ENCODE assay signal across 18 mouse cellular contexts in genomic region chr16:91347491-91348263, GRCm38 (mm10). TPM values are rescaled to one million over a fixed set of nuclear protein-coding genes. Genes with fewer than 3 reads are reported as not detected.
DNase-seq lines count a peak whose midpoint lies in the region; ATAC-seq and TF ChIP-seq lines count a peak whose summit lies in the region.
"Had no signal": no experiment of that assay in that cellular context is flagged by ENCODE, and none has a peak within 500 bp of the region (broad histone marks: within the 10 kb centered on the region; RNA-seq: fewer than 3 reads in every experiment).

No protein-coding gene starts in this region.

- DNase-seq in left cerebral cortex, adult 2 months (ENCODE audit: extremely low spot score in 1 of 2, low spot score in 2 of 2) = no peak
- DNase-seq in left cerebral cortex, adult 18-20 months (ENCODE audit: low spot score in 2 of 2) = no peak
- no peak for DNase-seq in MEL (ENCODE audit: low read depth, low spot score)
- peak; percentile 55 for DNase-seq in midbrain, embryonic 14.5 days
- no peak for DNase-seq in stomach, postnatal 0 days (ENCODE audit: low spot score)
- DNase-seq in kidney, postnatal 25 days = no peak
- DNase-seq: cerebellum, adult 9-11 months; heart, postnatal 4 days; right cerebral cortex, postnatal 4 days had no signal

- H3K4me2 ChIP-seq in midbrain, embryonic 14.5 days (ENCODE audit: low read length) = peak overlapping the region; percentile 25
- H3K4me2 ChIP-seq in forebrain, embryonic 15.5 days (replicated peaks) = no peak overlapping the region
- H3K4me2 ChIP-seq in stomach, postnatal 0 days (replicated peaks; ENCODE audit: low read depth) = no peak overlapping the region
- H3K4me2 ChIP-seq: heart, embryonic 11.5 days; liver, embryonic 11.5 days had no signal

- ATAC-seq in granulocyte monocyte progenitor cell, adult 5-6 weeks (replicated peaks; ENCODE audit: poor library complexity, severe bottlenecking) = peak; percentile 49
- no peak for ATAC-seq in midbrain, embryonic 14.5 days (ENCODE audit: low FRiP score, low TSS enrichment)
- no peak for ATAC-seq in forebrain, embryonic 15.5 days (replicated peaks)
- ATAC-seq in stomach, postnatal 0 days (ENCODE audit: low FRiP score, low TSS enrichment) = no peak
- ATAC-seq: CD4-positive, CD25-positive, alpha-beta regulatory T cell, adult 4 months; lung, postnatal 0 days had no signal

- 50% methylated on average over 20 of the region's 20 CpGs for WGBS in midbrain, embryonic 14.5 days
- 57% methylated on average over 20 of the region's 20 CpGs for WGBS in forebrain, embryonic 15.5 days
- 54% methylated on average over 20 of the region's 20 CpGs for WGBS in stomach, postnatal 0 days

- H3K27ac ChIP-seq in left cerebral cortex, adult 2 months = no peak overlapping the region; the same call in 1 of the 2 replicates
- no peak overlapping the region for H3K27ac ChIP-seq in MEL (ENCODE audit: control insufficient read depth, low read depth, low read length)
- no peak overlapping the region for H3K27ac ChIP-seq in midbrain, embryonic 14.5 days (replicated peaks; ENCODE audit: low read depth, low read length)
- no peak overlapping the region for H3K27ac ChIP-seq in forebrain, embryonic 15.5 days (replicated peaks)
- no peak overlapping the region for H3K27ac ChIP-seq in stomach, postnatal 0 days (replicated peaks)

- H3K27me3 ChIP-seq in MEL (ENCODE audit: control insufficient read depth in 1 of 2, insufficient read depth in 2 of 2, low read length in 2 of 2) = no peaks in the 10 kb centered on the region
- H3K27me3 ChIP-seq in midbrain, embryonic 14.5 days (ENCODE audit: control insufficient read depth, insufficient read depth, low read length) = peaks cover 21% of the 10 kb centered on the region
- H3K27me3 ChIP-seq in forebrain, embryonic 15.5 days = peaks cover 15% of the 10 kb centered on the region
- no peaks in the 10 kb centered on the region for H3K27me3 ChIP-seq in stomach, postnatal 0 days (ENCODE audit: control insufficient read depth, insufficient read depth, low read length)

- no peaks in the 10 kb centered on the region; the same call in 1 of the 2 replicates for H3K79me2 ChIP-seq in MEL (ENCODE audit: control insufficient read depth, insufficient read depth, low read length, poor library complexity)

- H3K9me3 ChIP-seq in MEL (replicated peaks; ENCODE audit: insufficient read depth, low read length) = no peaks in the 10 kb centered on the region
- no peaks in the 10 kb centered on the region for H3K9me3 ChIP-seq in midbrain, embryonic 14.5 days (ENCODE audit: control insufficient read depth, low read length)
- no peaks in the 10 kb centered on the region for H3K9me3 ChIP-seq in forebrain, embryonic 15.5 days
- H3K9me3 ChIP-seq in stomach, postnatal 0 days (ENCODE audit: control insufficient read depth, low read length) = no peaks in the 10 kb centered on the region

- TF ChIP-seq POLR2A in MEL (IDR thresholded peaks at IDR 0.05; ENCODE audit: control insufficient read depth in 1 of 2, insufficient read depth in 1 of 2, low read depth in 1 of 2, low read length in 2 of 2, poor library complexity in 1 of 2) = no peak

- H3K4me1 ChIP-seq in MEL (ENCODE audit: control insufficient read depth in 1 of 2, insufficient read depth in 2 of 2, low read length in 2 of 2) = peaks cover 3 to 4% of the 10 kb centered on the region in 2 experiments; a peak in 3 of 4 replicates
- H3K4me1 ChIP-seq in midbrain, embryonic 14.5 days (ENCODE audit: control insufficient read depth, insufficient read depth, low read length) = peaks cover 8% of the 10 kb centered on the region
- 0 out of 2 replicates have a peak, but pooled peaks cover 10% of the 10 kb centered on the region for H3K4me1 ChIP-seq in forebrain, embryonic 15.5 days
- no peaks in the 10 kb centered on the region for H3K4me1 ChIP-seq in stomach, postnatal 0 days (replicated peaks; ENCODE audit: control insufficient read depth, insufficient read depth)

- peaks cover 0 to 8% of the 10 kb centered on the region in 2 experiments; a peak in 2 of 4 replicates for H3K36me3 ChIP-seq in MEL (ENCODE audit: control insufficient read depth in 1 of 2, insufficient read depth in 2 of 2, low read length in 2 of 2)
- H3K36me3 ChIP-seq in midbrain, embryonic 14.5 days (ENCODE audit: control insufficient read depth, insufficient read depth, low read length) = no peaks in the 10 kb centered on the region
- H3K36me3 ChIP-seq in forebrain, embryonic 15.5 days = no peaks in the 10 kb centered on the region
- H3K36me3 ChIP-seq in stomach, postnatal 0 days (ENCODE audit: control insufficient read depth, insufficient read depth, low read length) = no peaks in the 10 kb centered on the region

- no peak overlapping the region for H3K9ac ChIP-seq in MEL (ENCODE audit: control insufficient read depth, low read depth, low read length, poor library complexity, severe bottlenecking)
- H3K9ac ChIP-seq in midbrain, embryonic 14.5 days (replicated peaks; ENCODE audit: low read length) = no peak overlapping the region; the same call in 1 of the 2 replicates
- H3K9ac ChIP-seq in forebrain, embryonic 15.5 days (replicated peaks) = no peak overlapping the region
- H3K9ac ChIP-seq in stomach, postnatal 0 days (ENCODE audit: low read length) = no peak overlapping the region

- TF ChIP-seq CTCF in left cerebral cortex, adult 2 months (IDR thresholded peaks at IDR 0.05) = no peak
- TF ChIP-seq CTCF in MEL (IDR thresholded peaks at IDR 0.05 in 2 of 3, conservative IDR thresholded peaks at IDR 0.05 in 1 of 3; ENCODE audit: control insufficient read depth in 1 of 3, insufficient read depth in 1 of 3, low read depth in 2 of 3, low read length in 3 of 3, poor library complexity in 1 of 3, severe bottlenecking in 1 of 3) = no peak
- no peak for TF ChIP-seq CTCF in stomach, postnatal 0 days (IDR thresholded peaks at IDR 0.05; ENCODE audit: low read depth)

- TF ChIP-seq RAD21 in MEL (IDR thresholded peaks at IDR 0.05; ENCODE audit: low read depth, low read length) = no peak

- no peak for TF ChIP-seq EP300 in MEL (IDR thresholded peaks at IDR 0.05; ENCODE audit: low read depth in 1 of 2, low read length in 2 of 2)
- TF ChIP-seq EP300 in stomach, postnatal 0 days (optimal IDR thresholded peaks at IDR 0.05) = no peak

- peak overlapping the region; percentile 26 for H3K4me3 ChIP-seq in left cerebral cortex, adult 2 months
- no peak overlapping the region for H3K4me3 ChIP-seq in MEL (ENCODE audit: control insufficient read depth in 1 of 2, insufficient read depth in 1 of 2, low read depth in 2 of 2, low read length in 2 of 2)
- H3K4me3 ChIP-seq in midbrain, embryonic 14.5 days (replicated peaks; ENCODE audit: low read depth, low read length) = no peak overlapping the region
- H3K4me3 ChIP-seq in forebrain, embryonic 15.5 days = no peak overlapping the region
- H3K4me3 ChIP-seq in stomach, postnatal 0 days (ENCODE audit: low read depth, low read length) = no peak overlapping the region

- intact Hi-C loops in left cerebral cortex, adult 2 months (cut with DNase I) = no loop called here

TF ChIP-seq in MEL, 35 proteins besides CTCF, POLR2A, EP300 and RAD21 (continues in another document):
- TF ChIP-seq ZKSCAN1 (IDR thresholded peaks at IDR 0.05; ENCODE audit: low read depth, low read length) (no peak), ZNF384 (IDR thresholded peaks at IDR 0.05; ENCODE audit: low read depth, low read length) (peak; percentile 72), SMC3 (IDR thresholded peaks at IDR 0.05; ENCODE audit: low read depth, low read length) (no peak), MAX (IDR thresholded peaks at IDR 0.05; ENCODE audit: low read length) (no peak), USF1 (IDR thresholded peaks at IDR 0.05; ENCODE audit: low read depth, low read length) (no peak), MAFK (IDR thresholded peaks at IDR 0.05; ENCODE audit: borderline replicate concordance, low read depth, low read length) (no peak), SIN3A (IDR thresholded peaks at IDR 0.05; ENCODE audit: low read length) (no peak)

RNA-seq across cellular contexts. Expression of gene Ifnar2, which starts 24.9 kb away (rescaled TPM):
- total RNA-seq in left cerebral cortex, adult 2 months (2021) = 10 to 100 TPM; 20.2 to 20.3 TPM
- total RNA-seq in left cerebral cortex, adult 18-20 months (2021) = 10 to 100 TPM; 21.0 to 23.7 TPM
- 21.8 and 24.1 TPM in 2 replicates for total RNA-seq in MEL (2012; rRNA removed)
- 10 to 100 TPM in 1 of 2 experiments, not detected in 1; 38.3 TPM for polyA plus RNA-seq in MEL (2012; ENCODE audit: insufficient read depth in 1 of 2, insufficient read length in 2 of 2, low read depth in 1 of 2, low replicate concordance in 2 of 2, missing spikeins in 1 of 2)
- total RNA-seq in granulocyte monocyte progenitor cell, adult 5-6 weeks (2014; fragmentation: Nextera tagmentation) = 130 and 164 TPM in 2 replicates
- total RNA-seq in granulocyte monocyte progenitor cell, adult 5-6 weeks (2017) = 115 and 139 TPM in 2 replicates
- 29.0 and 32.2 TPM in 2 replicates for polyA plus RNA-seq in midbrain, embryonic 14.5 days (2014; fragmentation: Nextera tagmentation; extraction: Ambion mirVana)
- polyA plus RNA-seq in forebrain, embryonic 15.5 days (2015; fragmentation: Nextera tagmentation; extraction: Ambion mirVana) = 41.6 and 42.3 TPM in 2 replicates
- 29.4 and 33.4 TPM in 2 replicates for polyA plus RNA-seq in stomach, postnatal 0 days (2015; fragmentation: Nextera tagmentation; extraction: Ambion mirVana)

RNA-seq across cellular contexts. Expression of gene Gm21970, which starts 43.8 kb away (rescaled TPM):
- total RNA-seq in left cerebral cortex, adult 2 months (2021) = not detected
- total RNA-seq in left cerebral cortex, adult 18-20 months (2021) = not detected
- not detected in 2 replicates for total RNA-seq in MEL (2012; rRNA removed)
- polyA plus RNA-seq in MEL (2012; ENCODE audit: insufficient read depth in 1 of 2, insufficient read length in 2 of 2, low read depth in 1 of 2, low replicate concordance in 2 of 2, missing spikeins in 1 of 2) = not detected
- not detected in 2 replicates for total RNA-seq in granulocyte monocyte progenitor cell, adult 5-6 weeks (2014; fragmentation: Nextera tagmentation)
- not detected in 2 replicates for total RNA-seq in granulocyte monocyte progenitor cell, adult 5-6 weeks (2017)
- polyA plus RNA-seq in midbrain, embryonic 14.5 days (2014; fragmentation: Nextera tagmentation; extraction: Ambion mirVana) = not detected in 2 replicates
- not detected in 2 replicates for polyA plus RNA-seq in forebrain, embryonic 15.5 days (2015; fragmentation: Nextera tagmentation; extraction: Ambion mirVana)
- not detected in 2 replicates for polyA plus RNA-seq in stomach, postnatal 0 days (2015; fragmentation: Nextera tagmentation; extraction: Ambion mirVana)
- total RNA-seq: heart, postnatal 4 days; layer of hippocampus, adult 18-20 months; left cerebral cortex, postnatal 14 days had no signal
- polyA plus RNA-seq: CD4-positive, CD25-positive, alpha-beta regulatory T cell, adult 4 months; heart, embryonic 11.5 days; liver, embryonic 11.5 days; lung, postnatal 0 days; stomach, embryonic 16.5 days had no signal

RNA-seq across cellular contexts. Expression of gene Il10rb, which starts 58.3 kb away (rescaled TPM):
- total RNA-seq in left cerebral cortex, adult 2 months (2021) = 1 to 10 TPM; 8.5 to 9.1 TPM
- total RNA-seq in left cerebral cortex, adult 18-20 months (2021) = 1 to 10 TPM; 9.8 to 9.9 TPM
- 4.7 and 5.9 TPM in 2 replicates for total RNA-seq in MEL (2012; rRNA removed)
- polyA plus RNA-seq in MEL (2012; ENCODE audit: insufficient read depth in 1 of 2, insufficient read length in 2 of 2, low read depth in 1 of 2, low replicate concordance in 2 of 2, missing spikeins in 1 of 2) = 10 to 100 TPM in 1 of 2 experiments, not detected in 1; 14.6 TPM
- 36.6 and 48.8 TPM in 2 replicates for total RNA-seq in granulocyte monocyte progenitor cell, adult 5-6 weeks (2014; fragmentation: Nextera tagmentation)
- 41.3 and 45.8 TPM in 2 replicates for total RNA-seq in granulocyte monocyte progenitor cell, adult 5-6 weeks (2017)
- 5.4 and 9.3 TPM in 2 replicates for polyA plus RNA-seq in midbrain, embryonic 14.5 days (2014; fragmentation: Nextera tagmentation; extraction: Ambion mirVana)
- polyA plus RNA-seq in forebrain, embryonic 15.5 days (2015; fragmentation: Nextera tagmentation; extraction: Ambion mirVana) = 7.7 and 9.6 TPM in 2 replicates
- polyA plus RNA-seq in stomach, postnatal 0 days (2015; fragmentation: Nextera tagmentation; extraction: Ambion mirVana) = 52.3 and 55.4 TPM in 2 replicates
